In the genomic region with DNA sequence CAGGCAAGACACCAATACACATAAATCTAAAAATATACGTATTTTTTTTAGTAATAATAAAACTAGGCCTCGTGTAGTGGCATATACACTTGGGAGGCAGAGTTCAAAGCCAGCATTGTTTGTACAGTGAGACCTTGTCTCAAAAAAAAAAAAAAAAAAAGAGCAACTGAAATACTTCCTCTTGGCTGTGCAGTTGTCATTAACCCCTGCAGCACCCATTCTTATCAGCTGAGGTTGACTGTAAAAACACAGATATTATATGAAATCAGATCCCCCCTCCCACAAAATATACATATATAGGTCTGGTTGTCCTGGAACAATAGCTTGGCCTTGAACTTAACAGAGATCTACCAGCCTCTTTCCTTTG, we compare ENCODE assay signal across 20 mouse cellular contexts. TPM values are rescaled to one million over a fixed set of nuclear protein-coding genes. Genes with fewer than 3 reads are reported as not detected.
"Had no signal": no experiment of that assay in that cellular context is flagged by ENCODE, and none has a peak within 500 bp of the region (broad histone marks: within the 10 kb centered on the region; RNA-seq: fewer than 3 reads in every experiment).

No protein-coding gene starts in this region.

- H3K4me2 ChIP-seq: kidney, embryonic 15.5 days; liver, embryonic 11.5 days; liver, embryonic 15.5 days; midbrain, embryonic 12.5 days; neural tube, embryonic 13.5 days had no signal

- H3K9me3 ChIP-seq: kidney, embryonic 15.5 days; limb, embryonic 10.5 days; liver, embryonic 15.5 days; midbrain, embryonic 12.5 days; neural tube, embryonic 13.5 days had no signal

- DNase-seq: kidney, adult 2 months; lung, adult 2 months; lung, postnatal 14 days; retina, postnatal 1 day; right cerebral cortex, postnatal 14 days; thymus, adult 2 months; thymus, postnatal 36 days had no signal

- H3K27me3 ChIP-seq: kidney, embryonic 15.5 days; midbrain, embryonic 12.5 days; neural tube, embryonic 13.5 days had no signal

- H3K9ac ChIP-seq: kidney, embryonic 15.5 days; liver, embryonic 15.5 days; midbrain, embryonic 12.5 days; neural tube, embryonic 13.5 days had no signal

- ATAC-seq: midbrain, embryonic 16.5 days had no signal

- H3K27ac ChIP-seq: left cerebral cortex, adult 2 months; limb, embryonic 10.5 days; liver, embryonic 15.5 days; midbrain, embryonic 12.5 days; neural tube, embryonic 13.5 days had no signal

- H3K4me3 ChIP-seq: kidney, embryonic 15.5 days; left cerebral cortex, adult 2 months; limb, embryonic 10.5 days; liver, embryonic 15.5 days; midbrain, embryonic 12.5 days; neural tube, embryonic 13.5 days had no signal

RNA-seq across cellular contexts. Expression of a gene that starts 2.9 kb away (rescaled TPM):
- total RNA-seq: layer of hippocampus, postnatal 25 days; left cerebral cortex, adult 2 months; left cerebral cortex, postnatal 14 days; megakaryocyte-erythroid progenitor cell, adult 5-6 weeks had no signal
- polyA plus RNA-seq: kidney, adult 2 months; limb, embryonic 14.5 days; liver, embryonic 11.5 days; liver, embryonic 15.5 days; lung, adult 2 months; midbrain, embryonic 16.5 days; small intestine, adult 2 months; thymus, adult 2 months had no signal
